Mouse (Mus musculus) midbrain, embryonic 10.5 days (tissue): ENCODE measurements around the gene Eps15. TPM values are rescaled to one million over a fixed set of nuclear protein-coding genes. Genes with fewer than 3 reads are reported as not detected.

Source experiments
- DNase-seq: peaks from one replicate; pipeline ENCODE4 v3.0.0-alpha.2; 2017; ENCODE audit warnings: low spot score
- H3K27ac ChIP-seq: fragments of 300-500 bp; sonication (generic); replicated peaks from 2 replicates; pipeline ENCODE4 v1.5.1; 2016; ENCODE audit warnings: mild to moderate bottlenecking
- H3K27me3 ChIP-seq: fragments of 300-500 bp; sonication (generic); 2 replicates; pipeline ENCODE4 v1.6.1; 2016; ENCODE audit warnings: low read depth, mild to moderate bottlenecking; ENCODE audit not compliant: poor library complexity, severe bottlenecking
- H3K36me3 ChIP-seq: fragments of 300-500 bp; sonication (generic); 2 replicates; pipeline ENCODE4 v1.6.1; 2016; ENCODE audit warnings: mild to moderate bottlenecking, moderate library complexity
- H3K4me1 ChIP-seq: fragments of 300-500 bp; sonication (generic); 2 replicates; pipeline ENCODE4 v1.6.1; 2016
- H3K4me3 ChIP-seq: fragments of 300-500 bp; sonication (generic); 2 replicates; pipeline ENCODE4 v1.5.1; 2016; ENCODE audit warnings: mild to moderate bottlenecking, moderate library complexity
- H3K9me3 ChIP-seq: fragments of 300-500 bp; sonication (generic); replicated peaks from 2 replicates; pipeline ENCODE4 v1.6.1; 2016; ENCODE audit warnings: mild to moderate bottlenecking
- WGBS: fragments of 180-500 bp; shearing (Covaris S2); methylation state at CpG from one replicate; pipeline ENCODE4 v1.1.7; 2016; 5-methylcytosine and 5-hydroxymethylcytosine counted together
- polyA plus RNA-seq: library from polyadenylated mRNA; unstranded; fragments of >200 nt; fragmentation: Nextera tagmentation; extraction: Ambion mirVana; gene quantifications from 2 replicates; pipeline ENCODE4 v1.2.1, GENCODE M21; 2016

The Eps15 gene
- polyA plus RNA-seq, 1 experiment from 2014 or later: 34.1 TPM

- DNase-seq: no peak
- H3K36me3 ChIP-seq: no peaks in the 10 kb centered on the region
- H3K4me1 ChIP-seq: peaks cover 18% of the 10 kb centered on the region
- H3K9me3 ChIP-seq: no peaks in the 10 kb centered on the region
- 72% methylated on average over 9 of the region's 9 CpGs for WGBS
- H3K4me3 ChIP-seq: no peak overlapping the region
- peak overlapping the region; percentile 55; the same call in 1 of the 2 replicates for H3K27ac ChIP-seq
- peaks cover 26% of the 10 kb centered on the region for H3K27me3 ChIP-seq
Measured at GRCm38 (mm10) chr4:109410681-109411376, 130.8 kb downstream of the Eps15 start.

- H3K9me3 ChIP-seq: no peaks in the 10 kb centered on the region
- 90% methylated on average over 6 of the region's 6 CpGs for WGBS
- H3K4me3 ChIP-seq: no peak overlapping the region
- H3K27me3 ChIP-seq: peaks cover 20% of the 10 kb centered on the region
- H3K36me3 ChIP-seq: no peaks in the 10 kb centered on the region
- peak overlapping the region; percentile 55; the same call in 1 of the 2 replicates for H3K27ac ChIP-seq
- H3K4me1 ChIP-seq: peaks cover 11% of the 10 kb centered on the region
- DNase-seq: no peak
Measured at GRCm38 (mm10) chr4:109411377-109411967, 131.4 kb downstream of the Eps15 start.

- WGBS: 91% methylated on average over 5 of the region's 5 CpGs
- DNase-seq: no peak
- Histone ChIP-seq H3K4me3 (no peak overlapping the region), H3K27me3 (peaks cover 15% of the 10 kb centered on the region), H3K4me1 (peaks cover 4% of the 10 kb centered on the region), H3K9me3 (no peaks in the 10 kb centered on the region), H3K27ac (no peak overlapping the region), H3K36me3 (no peaks in the 10 kb centered on the region)
Measured at GRCm38 (mm10) chr4:109412233-109412632, 132.2 kb downstream of the Eps15 start.

GRCm38 (mm10) chr4:109417998-109418397 lies 137.9 kb downstream of the Eps15 start:
- WGBS: 89% methylated on average over 1 of the region's 1 CpGs
- no peak for DNase-seq

GRCm38 (mm10) chr4:109419017-109419416 lies 138.9 kb downstream of the Eps15 start:
- no peak overlapping the region for H3K4me3 ChIP-seq
- 0 out of 2 replicates have a peak overlapping the region, but pooled peaks have one; percentile 23 for H3K27ac ChIP-seq
- H3K36me3 ChIP-seq: no peaks in the 10 kb centered on the region
- H3K27me3 ChIP-seq: no peaks in the 10 kb centered on the region
- DNase-seq: no peak
- 44% methylated on average over 3 of the region's 3 CpGs for WGBS
- peaks cover 12% of the 10 kb centered on the region for H3K4me1 ChIP-seq
- no peaks in the 10 kb centered on the region for H3K9me3 ChIP-seq

More at GRCm38 (mm10) chr4:109417998-109418397, 137.9 kb downstream of the Eps15 start:
- H3K36me3 ChIP-seq: no peaks in the 10 kb centered on the region
- H3K4me3 ChIP-seq: no peak overlapping the region
- H3K9me3 ChIP-seq: no peaks in the 10 kb centered on the region
- no peak overlapping the region for H3K27ac ChIP-seq
- H3K27me3 ChIP-seq: no peaks in the 10 kb centered on the region
- H3K4me1 ChIP-seq: peaks cover 12% of the 10 kb centered on the region

GRCm38 (mm10) chr4:109419563-109419962 lies 139.5 kb downstream of the Eps15 start:
- H3K36me3 ChIP-seq: no peaks in the 10 kb centered on the region
- DNase-seq: no peak
- no peaks in the 10 kb centered on the region for H3K27me3 ChIP-seq
- no peak overlapping the region for H3K27ac ChIP-seq
- no peak overlapping the region for H3K4me3 ChIP-seq
- peaks cover 12% of the 10 kb centered on the region for H3K4me1 ChIP-seq
- WGBS: 87% methylated on average over 4 of the region's 4 CpGs
- no peaks in the 10 kb centered on the region for H3K9me3 ChIP-seq

GRCm38 (mm10) chr4:109420138-109420795 lies 140.2 kb downstream of the Eps15 start:
- Histone ChIP-seq H3K27ac (no peak overlapping the region), H3K4me1 (peaks cover 12% of the 10 kb centered on the region), H3K27me3 (no peaks in the 10 kb centered on the region), H3K4me3 (no peak overlapping the region), H3K9me3 (no peaks in the 10 kb centered on the region), H3K36me3 (no peaks in the 10 kb centered on the region)
- WGBS: 74% methylated on average over 8 of the region's 8 CpGs
- DNase-seq: no peak

GRCm38 (mm10) chr4:109421608-109422007 lies 141.5 kb downstream of the Eps15 start:
- 92% methylated on average over 7 of the region's 7 CpGs for WGBS
- peaks cover 12% of the 10 kb centered on the region for H3K4me1 ChIP-seq

GRCm38 (mm10) chr4:109422436-109422835 lies 142.4 kb downstream of the Eps15 start:
- Histone ChIP-seq H3K9me3 (no peaks in the 10 kb centered on the region), H3K4me3 (no peak overlapping the region)
- 67% methylated on average over 6 of the region's 6 CpGs for WGBS

More at GRCm38 (mm10) chr4:109421608-109422007, 141.5 kb downstream of the Eps15 start:
- H3K36me3 ChIP-seq: no peaks in the 10 kb centered on the region
- H3K4me3 ChIP-seq: no peak overlapping the region
- H3K27me3 ChIP-seq: no peaks in the 10 kb centered on the region
- H3K9me3 ChIP-seq: no peaks in the 10 kb centered on the region
- H3K27ac ChIP-seq: no peak overlapping the region
- DNase-seq: no peak

GRCm38 (mm10) chr4:109423438-109423837 lies 143.4 kb downstream of the Eps15 start:
- no peak overlapping the region for H3K4me3 ChIP-seq
- DNase-seq: no peak

More at GRCm38 (mm10) chr4:109422436-109422835, 142.4 kb downstream of the Eps15 start:
- Histone ChIP-seq H3K4me1 (peaks cover 12% of the 10 kb centered on the region), H3K27me3 (no peaks in the 10 kb centered on the region), H3K27ac (no peak overlapping the region), H3K36me3 (no peaks in the 10 kb centered on the region)
- DNase-seq: no peak

GRCm38 (mm10) chr4:109427058-109427457 lies 147.0 kb downstream of the Eps15 start:
- no peak overlapping the region for H3K4me3 ChIP-seq
- H3K9me3 ChIP-seq: no peaks in the 10 kb centered on the region
- WGBS: 61% methylated on average over 1 of the region's 1 CpGs
- H3K27me3 ChIP-seq: no peaks in the 10 kb centered on the region
- H3K4me1 ChIP-seq: peaks cover 16% of the 10 kb centered on the region
- H3K36me3 ChIP-seq: no peaks in the 10 kb centered on the region
- H3K27ac ChIP-seq: no peak overlapping the region
- DNase-seq: no peak

More at GRCm38 (mm10) chr4:109423438-109423837, 143.4 kb downstream of the Eps15 start:
- Histone ChIP-seq H3K27me3 (no peaks in the 10 kb centered on the region), H3K36me3 (no peaks in the 10 kb centered on the region), H3K4me1 (peaks cover 12% of the 10 kb centered on the region), H3K9me3 (no peaks in the 10 kb centered on the region), H3K27ac (no peak overlapping the region)
- 80% methylated on average over 2 of the region's 2 CpGs for WGBS

- H3K9me3 ChIP-seq: no peaks in the 10 kb centered on the region
- WGBS: 94% methylated on average over 7 of the region's 7 CpGs
- H3K36me3 ChIP-seq: no peaks in the 10 kb centered on the region
- H3K4me1 ChIP-seq: peaks cover 33% of the 10 kb centered on the region
- H3K27ac ChIP-seq: no peak overlapping the region
- DNase-seq: no peak
- no peak overlapping the region for H3K4me3 ChIP-seq
- H3K27me3 ChIP-seq: no peaks in the 10 kb centered on the region
Measured at GRCm38 (mm10) chr4:109430250-109430649, 150.2 kb downstream of the Eps15 start.

GRCm38 (mm10) chr4:109430854-109431253 lies 150.8 kb downstream of the Eps15 start:
- Histone ChIP-seq H3K27ac (no peak overlapping the region), H3K27me3 (no peaks in the 10 kb centered on the region), H3K36me3 (no peaks in the 10 kb centered on the region), H3K4me1 (peaks cover 33% of the 10 kb centered on the region), H3K9me3 (no peaks in the 10 kb centered on the region), H3K4me3 (no peak overlapping the region)
- 52% methylated on average over 13 of the region's 13 CpGs for WGBS
- peak; percentile 50 for DNase-seq
